Mouse (Mus musculus) MEL (cell line): ENCODE results near the gene Fbll1. TPM values are rescaled to one million over a fixed set of nuclear protein-coding genes. Genes with fewer than 3 reads are reported as not detected.

Experiments
- DNase-seq: peaks from one replicate; pipeline ENCODE4 v3.0.0; 2011; ENCODE audit warnings: low read depth, low spot score
- H3K27ac ChIP-seq: 2 replicates; pipeline ENCODE4 v1.5.1; 2012; ENCODE audit warnings: low read depth, mild to moderate bottlenecking, control low read depth, low read length, moderate library complexity; ENCODE audit not compliant: control insufficient read depth
- H3K27me3 ChIP-seq, 2 experiments: fragments of 150-350 bp in 1 of 2; sonication (generic) in 1 of 2; 2 replicates each; pipeline ENCODE4 v1.6.1; 2012; ENCODE audit warnings: low read length in 2 of 2, mild to moderate bottlenecking in 2 of 2, improper control_type of control experiment in 1 of 2, moderate library complexity in 1 of 2; ENCODE audit not compliant: insufficient read depth in 2 of 2, control insufficient read depth in 1 of 2
- H3K36me3 ChIP-seq, 2 experiments: 2 replicates each; pipeline ENCODE4 v1.6.1; 2012 to 2014; ENCODE audit warnings: low read length in 2 of 2, improper control_type of control experiment in 1 of 2, inconsistent platforms in 1 of 2, mild to moderate bottlenecking in 1 of 2; ENCODE audit not compliant: insufficient read depth in 2 of 2, control insufficient read depth in 1 of 2
- H3K4me1 ChIP-seq, 2 experiments: fragments of 150-350 bp in 1 of 2; sonication (generic) in 1 of 2; 2 replicates each; pipeline ENCODE4 v1.6.1; 2012; ENCODE audit warnings: low read length in 2 of 2, improper control_type of control experiment in 1 of 2, mild to moderate bottlenecking in 1 of 2; ENCODE audit not compliant: insufficient read depth in 2 of 2, control insufficient read depth in 1 of 2
- H3K4me3 ChIP-seq, 2 experiments: fragments of 150-350 bp in 1 of 2; sonication (generic) in 1 of 2; 2 replicates each; pipeline ENCODE4 v1.5.1; 2012; ENCODE audit warnings: low read depth in 2 of 2, low read length in 2 of 2, mild to moderate bottlenecking in 2 of 2, moderate library complexity in 2 of 2, control low read depth in 1 of 2, improper control_type of control experiment in 1 of 2; ENCODE audit not compliant: control insufficient read depth in 1 of 2, insufficient read depth in 1 of 2
- H3K79me2 ChIP-seq: 2 replicates; pipeline ENCODE4 v1.6.1; 2012; ENCODE audit warnings: mild to moderate bottlenecking, low read length, moderate library complexity; ENCODE audit not compliant: control insufficient read depth, poor library complexity, insufficient read depth
- H3K9ac ChIP-seq: 2 replicates; pipeline ENCODE4 v1.6.1; 2012; ENCODE audit warnings: low read depth, mild to moderate bottlenecking, control low read depth, low read length, moderate library complexity; ENCODE audit not compliant: control insufficient read depth, poor library complexity, severe bottlenecking
- H3K9me3 ChIP-seq: fragments of 150-350 bp; sonication (generic); replicated peaks from 2 replicates; pipeline ENCODE4 v1.6.1; 2012; ENCODE audit warnings: mild to moderate bottlenecking, low read length, improper control_type of control experiment, moderate library complexity; ENCODE audit not compliant: insufficient read depth
- BHLHE40 ChIP-seq: IDR thresholded peaks from 2 replicates; pipeline ENCODE4 v1.6.1; 2012; ENCODE audit warnings: low read depth, mild to moderate bottlenecking, inconsistent platforms, low read length, improper control_type of control experiment, borderline replicate concordance
- CHD1 ChIP-seq: IDR thresholded peaks from 2 replicates; pipeline ENCODE4 v1.6.1; 2012; ENCODE audit warnings: low read depth, mild to moderate bottlenecking, inconsistent platforms, low read length, improper control_type of control experiment
- CHD2 ChIP-seq: IDR thresholded peaks from 2 replicates; pipeline ENCODE4 v1.6.1; 2011; ENCODE audit warnings: low read length, improper control_type of control experiment
- E2F4 ChIP-seq: IDR thresholded peaks from 2 replicates; pipeline ENCODE4 v1.6.1; 2011; ENCODE audit warnings: low read depth, low read length, improper control_type of control experiment, borderline replicate concordance
- ELF1 ChIP-seq: IDR thresholded peaks from 2 replicates; pipeline ENCODE4 v1.6.1; 2014; ENCODE audit warnings: low read depth, mild to moderate bottlenecking, inconsistent platforms, low read length, improper control_type of control experiment, moderate library complexity
- EP300 ChIP-seq, 2 experiments: IDR thresholded peaks; 2 replicates each; pipeline ENCODE4 v1.6.1; 2011; ENCODE audit warnings: improper control_type of control experiment in 2 of 2, low read length in 2 of 2, low read depth in 1 of 2, mild to moderate bottlenecking in 1 of 2
- ETS1 ChIP-seq: IDR thresholded peaks from 2 replicates; pipeline ENCODE4 v1.6.1; 2012; ENCODE audit warnings: low read depth, mild to moderate bottlenecking, inconsistent platforms, low read length, improper control_type of control experiment, moderate library complexity
- GATA1 ChIP-seq: IDR thresholded peaks from 2 replicates; pipeline ENCODE4 v1.6.1; 2011; ENCODE audit warnings: low read depth, low read length, improper control_type of control experiment
- HCFC1 ChIP-seq: IDR thresholded peaks from 2 replicates; pipeline ENCODE4 v1.6.1; 2012; ENCODE audit warnings: low read depth, mild to moderate bottlenecking, inconsistent platforms, low read length, improper control_type of control experiment, moderate library complexity
- JUND ChIP-seq: IDR thresholded peaks from 2 replicates; pipeline ENCODE4 v1.6.1; 2011; ENCODE audit warnings: low read depth, mild to moderate bottlenecking, improper control_type of control experiment, low read length
- KAT2A ChIP-seq: conservative IDR thresholded peaks from 2 replicates; pipeline ENCODE4 v1.6.1; 2012; ENCODE audit warnings: low read depth, low read length, improper control_type of control experiment, inconsistent platforms
- MAFK ChIP-seq: IDR thresholded peaks from 2 replicates; pipeline ENCODE4 v1.6.1; 2011; ENCODE audit warnings: low read depth, mild to moderate bottlenecking, low read length, improper control_type of control experiment, borderline replicate concordance
- MAX ChIP-seq: IDR thresholded peaks from 2 replicates; pipeline ENCODE4 v1.6.1; 2011; ENCODE audit warnings: low read length, improper control_type of control experiment
- MAZ ChIP-seq: IDR thresholded peaks from 2 replicates; pipeline ENCODE4 v1.6.1; 2012; ENCODE audit warnings: low read depth, mild to moderate bottlenecking, inconsistent platforms, low read length, improper control_type of control experiment
- MXI1 ChIP-seq: IDR thresholded peaks from 2 replicates; pipeline ENCODE4 v1.6.1; 2011; ENCODE audit warnings: mild to moderate bottlenecking, low read depth, low read length, improper control_type of control experiment
- MYB ChIP-seq: IDR thresholded peaks from 2 replicates; pipeline ENCODE4 v1.6.1; 2011; ENCODE audit warnings: mild to moderate bottlenecking, low read depth, low read length, improper control_type of control experiment
- NELFE ChIP-seq: IDR thresholded peaks from 2 replicates; pipeline ENCODE4 v1.6.1; 2011; ENCODE audit warnings: low read depth, low read length, improper control_type of control experiment
- NRF1 ChIP-seq: IDR thresholded peaks from 2 replicates; pipeline ENCODE4 v1.6.1; 2014; ENCODE audit warnings: low read depth, mild to moderate bottlenecking, inconsistent platforms, low read length, improper control_type of control experiment, moderate library complexity; ENCODE audit not compliant: poor library complexity, insufficient read depth, severe bottlenecking
- POLR2A ChIP-seq, 2 experiments: IDR thresholded peaks; 2 replicates each; pipeline ENCODE4 v1.6.1; 2011 to 2012; ENCODE audit warnings: low read length in 2 of 2, mild to moderate bottlenecking in 2 of 2, control low read depth in 1 of 2, improper control_type of control experiment in 1 of 2, low read depth in 1 of 2, moderate library complexity in 1 of 2; ENCODE audit not compliant: control insufficient read depth in 1 of 2, insufficient read depth in 1 of 2, poor library complexity in 1 of 2
- RCOR1 ChIP-seq: IDR thresholded peaks from 2 replicates; pipeline ENCODE4 v1.6.1; 2012; ENCODE audit warnings: low read depth, mild to moderate bottlenecking, inconsistent platforms, low read length, improper control_type of control experiment
- SIN3A ChIP-seq: IDR thresholded peaks from 2 replicates; pipeline ENCODE4 v1.6.1; 2012; ENCODE audit warnings: low read length, improper control_type of control experiment, inconsistent platforms
- SMC3 ChIP-seq: IDR thresholded peaks from 2 replicates; pipeline ENCODE4 v1.6.1; 2011; ENCODE audit warnings: low read depth, low read length, improper control_type of control experiment
- TAL1 ChIP-seq: IDR thresholded peaks from 2 replicates; pipeline ENCODE4 v1.6.1; 2012; ENCODE audit warnings: mild to moderate bottlenecking, inconsistent platforms, low read length, moderate library complexity, mixed read lengths
- TBP ChIP-seq: IDR thresholded peaks from 2 replicates; pipeline ENCODE4 v1.8.0; 2011; ENCODE audit warnings: low read depth, low read length, improper control_type of control experiment
- TCF12 ChIP-seq: IDR thresholded peaks from 2 replicates; pipeline ENCODE4 v1.6.1; 2014; ENCODE audit warnings: low read depth, mild to moderate bottlenecking, inconsistent platforms, low read length, improper control_type of control experiment, moderate library complexity
- USF1 ChIP-seq: IDR thresholded peaks from 2 replicates; pipeline ENCODE4 v1.6.1; 2014; ENCODE audit warnings: low read depth, mild to moderate bottlenecking, inconsistent platforms, low read length, improper control_type of control experiment, moderate library complexity
- ZC3H11A ChIP-seq: IDR thresholded peaks from 2 replicates; pipeline ENCODE4 v1.6.1; 2012; ENCODE audit warnings: low read depth, mild to moderate bottlenecking, inconsistent platforms, low read length, improper control_type of control experiment
- ZMIZ1 ChIP-seq: IDR thresholded peaks from 2 replicates; pipeline ENCODE4 v1.6.1; 2012; ENCODE audit warnings: low read depth, mild to moderate bottlenecking, inconsistent platforms, low read length, improper control_type of control experiment, moderate library complexity
- polyA plus RNA-seq, 2 experiments: library from polyadenylated mRNA; stranded (reverse) in 1 of 2; unstranded in 1 of 2; fragments of >175 nt in 1 of 2; fragments of >200 nt in 1 of 2; gene quantifications; 2 replicates each; pipeline versions ENCODE4 v1.2.1 to v1.2.4; 2012; ENCODE audit warnings: low replicate concordance in 2 of 2, low read depth in 1 of 2; ENCODE audit not compliant: insufficient read length in 2 of 2, insufficient read depth in 1 of 2, missing spikeins in 1 of 2
- total RNA-seq: library from RNA; depleted of rRNA; stranded (reverse); fragments of 300-350 nt; gene quantifications from 2 replicates; pipeline ENCODE4 v1.2.3, GENCODE M21; 2012

Fbll1 gene
- total and polyA plus RNA-seq, 3 experiments = not detected

DNA sequence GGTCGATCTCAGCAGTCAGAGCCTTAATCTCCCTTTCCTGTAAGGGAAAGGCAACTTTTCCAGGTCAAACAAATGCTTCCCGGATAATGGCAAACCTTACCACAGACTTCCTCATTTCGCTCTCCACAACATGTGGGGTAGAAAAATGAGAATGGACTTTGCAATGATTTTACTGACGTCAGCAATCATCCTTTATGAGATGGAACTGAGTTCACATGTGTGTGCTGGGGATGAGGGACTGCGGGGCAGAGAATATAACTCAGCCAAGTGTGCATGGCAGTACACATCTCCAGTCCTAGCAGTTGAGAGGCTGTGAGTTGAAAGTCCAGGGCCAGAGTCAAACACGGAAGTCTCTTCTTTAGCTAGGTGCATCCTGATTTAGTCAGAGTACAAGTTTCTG, 34.6 kb upstream of the Fbll1 start:
- Histone ChIP-seq H3K79me2 (peaks cover 41% of the 10 kb centered on the region), H3K36me3 (peaks cover 33 to 34% of the 10 kb centered on the region in 2 experiments), H3K4me1 (peaks cover 14 to 20% of the 10 kb centered on the region in 2 experiments), H3K4me3 (peak overlapping the region; percentile 80 to 99), H3K27ac (peak overlapping the region; percentile 5), H3K27me3 (no peaks in the 10 kb centered on the region), H3K9ac (peak overlapping the region; percentile 86), H3K9me3 (no peaks in the 10 kb centered on the region)
- peak; percentile 63 for DNase-seq
- no peak for TF ChIP-seq SMC3
- no peak for TF ChIP-seq NRF1
- 0 out of 2 replicates have a peak, but pooled peaks have one; percentile 7 for TF ChIP-seq MYB
- TF ChIP-seq ETS1 = 0 out of 2 replicates have a peak, but pooled peaks have one; percentile 32
- peak in 1 of 2 experiments; percentile 33; a peak in 2 of 4 replicates for TF ChIP-seq EP300 (IDR thresholded peaks at IDR 0.05; ENCODE audit: low read depth in 1 of 2, low read length in 2 of 2)
- peak; percentile 62; the same call in 1 of the 2 replicates for TF ChIP-seq MAFK
- 0 out of 2 replicates have a peak, but pooled peaks have one; percentile 35 for TF ChIP-seq ELF1
- no peak for TF ChIP-seq NELFE
- peak; percentile 58; the same call in 1 of the 2 replicates for TF ChIP-seq CHD1
- no peak for TF ChIP-seq ZC3H11A
- peak; percentile 50; the same call in 1 of the 2 replicates for TF ChIP-seq MXI1
- 0 out of 4 replicates have a peak, but pooled peaks of 1 of the 2 experiments have one; percentile 21 for TF ChIP-seq POLR2A (IDR thresholded peaks at IDR 0.05; ENCODE audit: control insufficient read depth in 1 of 2, insufficient read depth in 1 of 2, low read depth in 1 of 2, low read length in 2 of 2, poor library complexity in 1 of 2)

DNA sequence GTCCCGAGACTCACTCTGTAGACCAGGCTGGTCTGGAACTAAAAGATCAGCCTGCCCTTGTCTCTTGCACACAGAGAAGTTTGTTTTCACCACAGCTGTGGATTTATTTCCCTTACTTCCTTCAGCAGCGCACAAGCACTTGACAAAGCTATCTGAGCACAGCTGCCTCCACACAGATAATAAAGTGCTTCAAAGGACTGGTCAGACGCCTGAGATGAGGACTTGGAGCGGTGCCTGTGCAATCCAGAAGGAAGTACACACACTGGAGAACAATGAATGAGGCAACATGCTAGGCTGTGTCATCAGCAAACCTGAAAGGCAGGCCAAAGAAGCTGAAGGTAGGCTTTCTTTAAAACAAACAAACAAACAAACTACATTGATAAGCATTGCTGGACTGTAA, 33.5 kb upstream of the Fbll1 start:
- TF ChIP-seq SIN3A = peak; percentile 87; the same call in 1 of the 2 replicates
- 0 out of 2 replicates have a peak, but pooled peaks have one; percentile 20 for TF ChIP-seq USF1
- peak; percentile 95 for TF ChIP-seq ETS1
- no peak for TF ChIP-seq E2F4
- TF ChIP-seq KAT2A = peak; percentile 49; the same call in 1 of the 2 replicates
- TF ChIP-seq NELFE = no peak
- TF ChIP-seq TBP = no peak
- TF ChIP-seq EP300 (IDR thresholded peaks at IDR 0.05; ENCODE audit: low read depth in 1 of 2, low read length in 2 of 2) = peak; percentile 79
- TF ChIP-seq NRF1 = peak; percentile 19; the same call in 1 of the 2 replicates
- TF ChIP-seq HCFC1 = 0 out of 2 replicates have a peak, but pooled peaks have one; percentile 51
- TF ChIP-seq MAX = peak; percentile 64; the same call in 1 of the 2 replicates
- TF ChIP-seq ZMIZ1 = no peak
- TF ChIP-seq TCF12 = peak; percentile 86
- TF ChIP-seq GATA1 = peak; percentile 73
- TF ChIP-seq ELF1 = peak; percentile 38; the same call in 1 of the 2 replicates
- TF ChIP-seq MXI1 = peak; percentile 82
- TF ChIP-seq CHD2 = no peak
- TF ChIP-seq BHLHE40 = 0 out of 2 replicates have a peak, but pooled peaks have one; percentile 17
- peak; percentile 74 for TF ChIP-seq RCOR1
- no peak for TF ChIP-seq JUND
- no peak for TF ChIP-seq MAZ
- TF ChIP-seq TAL1 = peak; percentile 81
- TF ChIP-seq, all 39 proteins: peak for 15
- Histone ChIP-seq H3K9me3 (no peaks in the 10 kb centered on the region), H3K79me2 (peaks cover 41% of the 10 kb centered on the region), H3K4me1 (peaks cover 10 to 15% of the 10 kb centered on the region in 2 experiments), H3K27ac (peak overlapping the region; percentile 64), H3K27me3 (no peaks in the 10 kb centered on the region), H3K36me3 (peaks cover 26 to 45% of the 10 kb centered on the region in 2 experiments), H3K9ac (peak overlapping the region; percentile 86), H3K4me3 (peak overlapping the region; percentile 12 to 99)
- peak; percentile 90 for DNase-seq
